ENCODE assay signal across 9 mouse cellular contexts in the genomic region with DNA sequence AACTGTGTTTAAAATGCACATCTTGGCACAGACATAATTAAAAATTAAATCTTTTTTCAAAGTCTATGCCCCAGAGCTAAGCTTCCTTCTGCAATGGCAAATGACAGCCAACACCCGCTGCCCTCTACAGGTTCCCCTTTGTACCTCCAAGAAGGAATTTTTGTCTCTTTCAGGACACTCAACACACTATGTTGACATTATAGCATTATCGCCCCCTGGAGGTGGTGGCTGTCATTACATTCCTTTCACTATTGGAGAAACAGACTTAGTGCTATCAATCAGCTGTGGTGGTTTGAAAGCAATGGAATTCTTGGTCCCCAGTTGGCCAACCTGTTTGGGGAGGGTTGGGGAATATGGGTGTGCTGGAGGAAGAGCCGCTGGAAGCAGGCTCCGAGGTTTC. TPM values are rescaled to one million over a fixed set of nuclear protein-coding genes. Genes with fewer than 3 reads are reported as not detected.
DNase-seq lines count a peak whose midpoint lies in the region; ATAC-seq lines count a peak whose summit lies in the region.
"Had no signal": no experiment of that assay in that cellular context is flagged by ENCODE, and none has a peak within 500 bp of the region (broad histone marks: within the 10 kb centered on the region; RNA-seq: fewer than 3 reads in every experiment).

No protein-coding gene starts in this region.

- H3K27ac ChIP-seq in forebrain, embryonic 14.5 days (ENCODE audit: low read depth, low read length) = no peak overlapping the region
- H3K27ac ChIP-seq in forebrain, embryonic 15.5 days (replicated peaks) = no peak overlapping the region
- H3K27ac ChIP-seq in limb, embryonic 11.5 days (replicated peaks; ENCODE audit: low read depth, low read length) = no peak overlapping the region
- H3K27ac ChIP-seq in limb, embryonic 10.5 days = no peak overlapping the region
- H3K27ac ChIP-seq in forebrain, embryonic 12.5 days = no peak overlapping the region
- H3K27ac ChIP-seq: liver, embryonic 13.5 days had no signal

- no peaks in the 10 kb centered on the region for H3K27me3 ChIP-seq in forebrain, embryonic 14.5 days (replicated peaks; ENCODE audit: control insufficient read depth, insufficient read depth, low read length)
- H3K27me3 ChIP-seq in forebrain, embryonic 15.5 days = no peaks in the 10 kb centered on the region
- no peaks in the 10 kb centered on the region for H3K27me3 ChIP-seq in limb, embryonic 11.5 days (ENCODE audit: control insufficient read depth, insufficient read depth, low read length)
- H3K27me3 ChIP-seq in limb, embryonic 10.5 days (ENCODE audit: low read depth, poor library complexity, severe bottlenecking) = no peaks in the 10 kb centered on the region
- 0 out of 2 replicates have a peak, but pooled peaks cover 4% of the 10 kb centered on the region for H3K27me3 ChIP-seq in forebrain, embryonic 12.5 days

- H3K9me3 ChIP-seq in forebrain, embryonic 14.5 days (replicated peaks; ENCODE audit: control insufficient read depth, low read length) = no peaks in the 10 kb centered on the region
- H3K9me3 ChIP-seq in forebrain, embryonic 15.5 days = no peaks in the 10 kb centered on the region
- no peaks in the 10 kb centered on the region for H3K9me3 ChIP-seq in limb, embryonic 11.5 days (ENCODE audit: control insufficient read depth, low read length)
- H3K9me3 ChIP-seq in limb, embryonic 10.5 days (replicated peaks) = no peaks in the 10 kb centered on the region
- no peaks in the 10 kb centered on the region for H3K9me3 ChIP-seq in forebrain, embryonic 12.5 days
- H3K9me3 ChIP-seq: liver, embryonic 13.5 days had no signal

- DNase-seq in forebrain, embryonic 14.5 days (ENCODE audit: low spot score) = peak; percentile 65
- DNase-seq in limb, embryonic 11.5 days (ENCODE audit: low spot score) = peak; percentile 65
- DNase-seq in limb, embryonic 10.5 days (ENCODE audit: low spot score) = no peak
- peak; percentile 75 for DNase-seq in adrenal gland, postnatal 14 days
- peak; percentile 47 for DNase-seq in gastrocnemius, postnatal 10 days
- DNase-seq in mesoderm, embryonic 11.5 days (ENCODE audit: low read depth, low spot score) = peak; percentile 43
- DNase-seq: liver, embryonic 13.5 days had no signal

- no peak overlapping the region for H3K4me3 ChIP-seq in forebrain, embryonic 14.5 days (ENCODE audit: low read depth, low read length)
- no peak overlapping the region for H3K4me3 ChIP-seq in forebrain, embryonic 15.5 days
- no peak overlapping the region for H3K4me3 ChIP-seq in limb, embryonic 11.5 days (ENCODE audit: low read depth, low read length)
- no peak overlapping the region for H3K4me3 ChIP-seq in limb, embryonic 10.5 days
- H3K4me3 ChIP-seq in forebrain, embryonic 12.5 days (replicated peaks) = no peak overlapping the region
- H3K4me3 ChIP-seq: liver, embryonic 13.5 days had no signal

- ATAC-seq in forebrain, embryonic 14.5 days = no peak
- no peak for ATAC-seq in forebrain, embryonic 15.5 days (replicated peaks)
- ATAC-seq in limb, embryonic 11.5 days (ENCODE audit: insufficient number of reproducible peaks, low FRiP score, low TSS enrichment, low read depth) = no peak
- ATAC-seq in forebrain, embryonic 12.5 days (ENCODE audit: low FRiP score) = no peak

- H3K36me3 ChIP-seq in forebrain, embryonic 14.5 days (ENCODE audit: control insufficient read depth, insufficient read depth, low read length) = no peaks in the 10 kb centered on the region
- H3K36me3 ChIP-seq in forebrain, embryonic 15.5 days = no peaks in the 10 kb centered on the region
- H3K36me3 ChIP-seq in limb, embryonic 11.5 days (ENCODE audit: control insufficient read depth, insufficient read depth, low read length) = no peaks in the 10 kb centered on the region
- H3K36me3 ChIP-seq in limb, embryonic 10.5 days = no peaks in the 10 kb centered on the region
- H3K36me3 ChIP-seq in forebrain, embryonic 12.5 days (replicated peaks) = no peaks in the 10 kb centered on the region
- H3K36me3 ChIP-seq: liver, embryonic 13.5 days had no signal

- H3K9ac ChIP-seq in forebrain, embryonic 14.5 days (ENCODE audit: low read length) = no peak overlapping the region
- no peak overlapping the region for H3K9ac ChIP-seq in forebrain, embryonic 15.5 days (replicated peaks)
- H3K9ac ChIP-seq in limb, embryonic 11.5 days (ENCODE audit: low read length) = no peak overlapping the region
- H3K9ac ChIP-seq in forebrain, embryonic 12.5 days = no peak overlapping the region
- H3K9ac ChIP-seq: liver, embryonic 13.5 days had no signal

- WGBS in forebrain, embryonic 14.5 days = 32% methylated on average over 4 of the region's 4 CpGs
- 36% methylated on average over 4 of the region's 4 CpGs for WGBS in forebrain, embryonic 15.5 days
- 44% methylated on average over 4 of the region's 4 CpGs for WGBS in limb, embryonic 11.5 days
- 36% methylated on average over 4 of the region's 4 CpGs for WGBS in limb, embryonic 10.5 days
- WGBS in forebrain, embryonic 12.5 days = 28% methylated on average over 4 of the region's 4 CpGs

- H3K4me2 ChIP-seq in forebrain, embryonic 14.5 days (ENCODE audit: low read length) = no peak overlapping the region
- no peak overlapping the region for H3K4me2 ChIP-seq in forebrain, embryonic 15.5 days (replicated peaks)
- no peak overlapping the region for H3K4me2 ChIP-seq in limb, embryonic 11.5 days (ENCODE audit: low read depth, severe bottlenecking)
- no peak overlapping the region for H3K4me2 ChIP-seq in forebrain, embryonic 12.5 days
- H3K4me2 ChIP-seq: liver, embryonic 13.5 days had no signal

- no peaks in the 10 kb centered on the region for H3K4me1 ChIP-seq in forebrain, embryonic 14.5 days (ENCODE audit: control insufficient read depth, insufficient read depth, low read length)
- H3K4me1 ChIP-seq in forebrain, embryonic 15.5 days = no peaks in the 10 kb centered on the region
- no peaks in the 10 kb centered on the region for H3K4me1 ChIP-seq in limb, embryonic 11.5 days (ENCODE audit: control insufficient read depth, insufficient read depth, low read length)
- H3K4me1 ChIP-seq in limb, embryonic 10.5 days = peaks cover 4% of the 10 kb centered on the region; the same call in 1 of the 2 replicates
- H3K4me1 ChIP-seq in forebrain, embryonic 12.5 days = peaks cover 3% of the 10 kb centered on the region; the same call in 1 of the 2 replicates

RNA-seq across cellular contexts. Expression of a gene that starts 13.9 kb away (rescaled TPM):
- polyA plus RNA-seq in forebrain, embryonic 14.5 days (2014; fragmentation: Nextera tagmentation; extraction: Ambion mirVana) = 42.2 and 47.6 TPM in 2 replicates
- polyA plus RNA-seq in forebrain, embryonic 15.5 days (2015; fragmentation: Nextera tagmentation; extraction: Ambion mirVana) = 89.6 and 98.5 TPM in 2 replicates
- 17.8 and 18.5 TPM in 2 replicates for polyA plus RNA-seq in limb, embryonic 11.5 days (2014; fragmentation: Nextera tagmentation; extraction: Ambion mirVana)
- polyA plus RNA-seq in limb, embryonic 10.5 days (2016; fragmentation: Nextera tagmentation; extraction: Ambion mirVana) = 23.9 and 32.8 TPM in 2 replicates
- total RNA-seq in adrenal gland, postnatal 14 days (2021) = 149 and 151 TPM in 2 replicates
- total RNA-seq in gastrocnemius, postnatal 10 days (2021) = 100 to 1,000 TPM; 228 to 240 TPM
- polyA plus RNA-seq in forebrain, embryonic 12.5 days (2016; fragmentation: Nextera tagmentation; extraction: Ambion mirVana) = 53.9 and 57.0 TPM in 2 replicates

RNA-seq across cellular contexts. Expression of a gene that starts 27.8 kb away (rescaled TPM):
- 2.2 and 2.3 TPM in 2 replicates for polyA plus RNA-seq in forebrain, embryonic 14.5 days (2014; fragmentation: Nextera tagmentation; extraction: Ambion mirVana)
- polyA plus RNA-seq in forebrain, embryonic 15.5 days (2015; fragmentation: Nextera tagmentation; extraction: Ambion mirVana) = 1.4 and 2.2 TPM in 2 replicates
- polyA plus RNA-seq in limb, embryonic 11.5 days (2014; fragmentation: Nextera tagmentation; extraction: Ambion mirVana) = 4.1 and 4.5 TPM in 2 replicates
- 4.1 and 4.9 TPM in 2 replicates for polyA plus RNA-seq in limb, embryonic 10.5 days (2016; fragmentation: Nextera tagmentation; extraction: Ambion mirVana)
- 10.4 and 11.5 TPM in 2 replicates for total RNA-seq in adrenal gland, postnatal 14 days (2021)
- 1 to 10 TPM; 2.5 to 2.8 TPM for total RNA-seq in gastrocnemius, postnatal 10 days (2021)
- 1.6 and 1.8 TPM in 2 replicates for polyA plus RNA-seq in forebrain, embryonic 12.5 days (2016; fragmentation: Nextera tagmentation; extraction: Ambion mirVana)

RNA-seq across cellular contexts. Expression of a gene that starts 35.4 kb away (rescaled TPM):
- polyA plus RNA-seq in forebrain, embryonic 14.5 days (2014; fragmentation: Nextera tagmentation; extraction: Ambion mirVana) = 182 and 192 TPM in 2 replicates
- polyA plus RNA-seq in forebrain, embryonic 15.5 days (2015; fragmentation: Nextera tagmentation; extraction: Ambion mirVana) = 178 and 183 TPM in 2 replicates
- polyA plus RNA-seq in limb, embryonic 11.5 days (2014; fragmentation: Nextera tagmentation; extraction: Ambion mirVana) = 258 and 272 TPM in 2 replicates
- 311 and 314 TPM in 2 replicates for polyA plus RNA-seq in limb, embryonic 10.5 days (2016; fragmentation: Nextera tagmentation; extraction: Ambion mirVana)
- total RNA-seq in adrenal gland, postnatal 14 days (2021) = 113 and 115 TPM in 2 replicates
- 10 to 100 TPM; 74.4 to 82.9 TPM for total RNA-seq in gastrocnemius, postnatal 10 days (2021)
- polyA plus RNA-seq in forebrain, embryonic 12.5 days (2016; fragmentation: Nextera tagmentation; extraction: Ambion mirVana) = 193 and 209 TPM in 2 replicates

RNA-seq across cellular contexts. Expression of a gene that starts 56.4 kb away (rescaled TPM):
- 1.8 and 4.8 TPM in 2 replicates for polyA plus RNA-seq in forebrain, embryonic 14.5 days (2014; fragmentation: Nextera tagmentation; extraction: Ambion mirVana)
- polyA plus RNA-seq in forebrain, embryonic 15.5 days (2015; fragmentation: Nextera tagmentation; extraction: Ambion mirVana) = 4.7 and 7.2 TPM in 2 replicates
- not detected in 2 replicates for polyA plus RNA-seq in limb, embryonic 11.5 days (2014; fragmentation: Nextera tagmentation; extraction: Ambion mirVana)
- polyA plus RNA-seq in limb, embryonic 10.5 days (2016; fragmentation: Nextera tagmentation; extraction: Ambion mirVana) = not detected in 2 replicates
- 2.1 and 3.0 TPM in 2 replicates for total RNA-seq in adrenal gland, postnatal 14 days (2021)
- under 1 TPM in 1 of 2 experiments, not detected in 1; 0.11 TPM for total RNA-seq in gastrocnemius, postnatal 10 days (2021)
- 0.21 and 0.24 TPM in 2 replicates for polyA plus RNA-seq in forebrain, embryonic 12.5 days (2016; fragmentation: Nextera tagmentation; extraction: Ambion mirVana)
- polyA plus RNA-seq: liver, embryonic 13.5 days had no signal
